Mouse (Mus musculus) neutrophil, adult 5-6 weeks (primary cell): Measurements from ENCODE around the gene Fyn. TPM values are rescaled to one million over a fixed set of nuclear protein-coding genes. Genes with fewer than 3 reads are reported as not detected.

Experiments used
- ATAC-seq: fragments of 151-379, 151-347 bp; 2 replicates; pipeline ENCODE4 v1.8.0; 2017; ENCODE audit warnings: mild to moderate bottlenecking, moderate TSS enrichment; ENCODE audit not compliant: insufficient number of reproducible peaks, poor library complexity, low FRiP score, severe bottlenecking; ENCODE audit errors: extremely low read depth
- total RNA-seq: library from RNA; stranded (forward); fragments of 200-1000 nt; gene quantifications from 2 replicates; pipeline ENCODE4 v1.2.3, GENCODE M21; 2017

The Fyn gene
- total RNA-seq, 1 experiment from 2014 or later: 56.6 TPM

DNA sequence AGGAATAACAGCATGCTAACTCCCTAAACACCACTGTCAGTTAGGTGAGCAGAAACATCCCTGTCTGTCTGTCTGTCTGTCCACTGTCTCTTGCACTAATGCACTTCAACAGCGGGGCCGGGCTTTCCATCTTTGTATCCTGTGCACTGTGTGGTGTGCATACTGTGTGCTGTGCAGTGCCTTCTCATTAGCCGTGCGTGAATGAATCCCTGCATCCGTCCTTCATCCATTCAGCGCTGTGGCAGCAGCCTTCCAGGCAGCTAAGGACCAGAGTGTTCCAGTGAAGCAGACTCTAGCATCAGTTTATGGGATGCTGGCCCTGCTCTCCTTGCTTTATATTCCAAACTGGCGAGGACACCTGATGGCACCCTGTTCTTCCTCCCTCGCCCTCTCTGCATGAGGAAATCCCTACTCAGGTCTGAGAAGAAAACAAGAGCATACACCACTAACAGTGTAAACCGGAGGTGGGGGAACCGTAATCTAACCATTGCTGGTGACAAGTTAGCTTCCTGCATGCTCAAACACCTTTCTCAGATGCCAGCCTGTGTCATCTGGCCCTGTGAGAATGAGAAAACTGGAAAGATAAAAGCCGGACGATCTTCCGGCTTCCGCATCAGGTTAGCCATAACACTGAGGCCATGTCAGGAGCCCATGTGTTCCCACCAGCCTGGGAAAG lies 119.2 kb downstream of the Fyn start:
- no peak for ATAC-seq

DNA sequence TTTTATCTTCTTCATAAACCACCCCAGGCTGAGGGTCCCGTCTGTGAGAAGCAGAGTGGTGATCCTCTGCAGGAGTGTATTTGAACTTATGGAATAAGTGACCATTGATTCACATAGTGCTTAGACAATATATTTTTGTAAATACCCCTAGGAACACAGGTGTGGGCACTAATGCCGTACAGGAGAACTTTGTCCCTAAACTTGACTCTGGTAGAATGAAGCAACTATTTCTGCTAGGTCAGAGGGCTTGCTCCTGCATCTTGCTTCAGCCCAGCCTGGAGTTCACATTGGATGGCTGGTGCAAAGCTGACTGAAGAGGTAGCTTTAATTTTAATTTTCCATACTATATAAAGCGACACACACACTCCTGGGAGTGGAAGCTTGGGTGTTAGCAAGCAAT lies 119.9 kb downstream of the Fyn start:
- no peak for ATAC-seq

DNA sequence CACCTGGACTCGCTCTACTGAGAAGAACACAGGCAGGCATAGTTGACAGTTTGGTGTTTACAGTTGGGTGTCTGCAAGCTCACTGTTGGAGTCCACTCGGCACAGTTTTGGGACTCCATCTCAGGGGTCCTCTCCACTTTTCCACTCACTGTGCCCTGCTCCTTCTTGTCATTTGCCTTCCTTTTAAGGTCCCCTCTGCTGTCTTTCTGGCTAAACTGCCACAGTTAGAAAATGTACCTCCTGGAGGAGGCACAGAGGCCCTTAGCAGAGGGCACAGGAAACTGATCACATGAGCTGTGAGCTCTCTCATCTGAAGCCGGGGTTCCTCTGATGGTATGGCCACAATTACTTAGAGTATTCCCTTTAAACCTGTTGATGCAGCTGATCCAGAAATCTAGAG lies 120.3 kb downstream of the Fyn start:
- no peak for ATAC-seq

DNA sequence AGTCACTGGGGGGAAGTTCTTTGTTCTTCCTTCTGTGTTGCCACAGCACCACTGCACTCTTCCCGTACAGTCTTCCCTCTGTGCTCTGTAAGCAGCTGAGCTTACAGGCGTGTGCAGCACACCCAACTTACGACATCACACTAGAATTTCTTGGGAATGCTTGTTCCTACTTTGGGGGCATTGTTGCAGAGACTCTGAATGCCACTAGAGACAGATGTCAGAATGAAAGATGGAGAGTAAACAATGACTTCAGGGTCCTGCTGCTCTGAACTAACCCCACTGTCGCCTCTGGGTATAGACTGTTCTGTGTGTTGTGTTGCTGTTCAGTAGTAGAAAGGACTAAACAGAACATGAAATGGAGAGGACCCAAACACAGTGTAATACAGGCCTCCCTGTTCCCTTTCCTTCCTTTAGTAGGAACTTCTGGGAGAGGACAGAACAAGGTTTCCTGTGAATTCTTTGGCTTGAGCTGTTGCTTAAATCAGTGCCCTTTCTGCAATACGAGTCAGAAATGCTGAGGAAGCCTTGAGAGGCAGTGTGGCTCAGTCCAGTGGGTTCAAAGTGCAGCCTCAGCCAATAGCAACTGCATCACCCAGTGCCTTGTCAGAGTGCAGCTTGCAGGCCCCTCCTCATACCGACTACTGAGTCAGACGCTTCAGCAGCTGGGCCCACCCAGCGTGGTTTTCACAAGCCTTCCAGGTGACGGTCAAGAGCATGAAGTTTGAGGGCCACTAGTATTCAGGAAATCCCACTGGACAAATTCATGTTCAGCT lies 121.9 kb downstream of the Fyn start:
- ATAC-seq: no peak

DNA sequence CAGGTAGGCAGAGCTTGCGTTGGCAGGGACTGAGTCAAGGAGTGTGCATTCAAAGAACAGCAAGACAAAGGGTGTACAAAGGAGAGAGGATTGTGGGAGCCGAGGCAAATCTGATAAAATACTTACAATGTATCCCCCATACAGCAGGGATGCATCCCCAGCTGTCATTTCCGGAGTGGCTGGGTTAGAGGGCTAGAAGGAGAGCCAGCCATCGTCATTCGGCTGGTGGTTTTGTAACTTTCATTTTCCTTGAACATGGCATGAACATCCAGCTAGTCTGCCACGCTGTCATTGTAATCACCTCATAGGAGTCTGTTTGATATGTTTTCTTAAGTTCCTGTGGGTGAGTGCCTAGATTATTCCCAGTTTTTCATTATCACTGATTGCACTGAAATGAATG lies 123.5 kb downstream of the Fyn start:
- no peak for ATAC-seq

DNA sequence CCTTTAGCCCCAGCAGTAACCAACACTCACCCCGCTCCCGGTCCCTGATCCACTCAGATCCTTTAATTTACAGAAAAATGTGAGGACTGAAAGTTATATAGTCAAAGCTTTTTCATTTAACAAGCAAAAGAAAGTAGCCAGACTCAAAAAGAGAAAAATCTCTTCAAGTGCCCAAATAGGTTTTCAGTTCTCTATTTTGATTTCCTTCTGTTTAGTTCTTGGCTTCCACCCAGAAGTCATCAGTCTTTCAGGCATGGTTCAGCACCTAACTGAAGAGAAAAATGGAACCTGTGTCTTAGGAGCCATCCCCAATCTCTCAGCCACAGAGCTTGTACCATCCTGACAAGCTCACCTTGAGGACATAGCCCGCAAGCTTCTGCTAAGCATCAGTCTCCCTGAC lies 124.4 kb downstream of the Fyn start:
- ATAC-seq: peak; percentile 18; the same call in 1 of the 2 replicates

DNA sequence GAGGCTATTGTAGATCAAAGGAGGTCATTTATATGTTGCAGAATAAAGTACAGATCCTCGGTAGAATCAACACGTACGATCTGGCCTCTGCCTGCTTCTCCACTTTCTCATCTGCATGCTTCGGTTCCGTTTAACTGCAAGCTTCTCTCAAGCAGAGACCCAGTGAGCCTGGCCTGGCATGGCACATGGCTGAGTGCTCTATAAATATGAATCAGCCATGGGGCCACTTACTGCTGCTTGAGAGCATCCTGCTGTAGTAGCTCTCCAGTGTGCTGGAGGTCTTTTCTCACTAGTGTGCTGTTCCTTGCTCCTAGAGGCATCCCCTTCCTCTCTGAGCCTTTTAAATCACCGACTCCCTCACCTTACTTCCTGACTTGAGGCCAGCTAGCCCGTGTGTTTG lies 130.0 kb downstream of the Fyn start:
- ATAC-seq: no peak

DNA sequence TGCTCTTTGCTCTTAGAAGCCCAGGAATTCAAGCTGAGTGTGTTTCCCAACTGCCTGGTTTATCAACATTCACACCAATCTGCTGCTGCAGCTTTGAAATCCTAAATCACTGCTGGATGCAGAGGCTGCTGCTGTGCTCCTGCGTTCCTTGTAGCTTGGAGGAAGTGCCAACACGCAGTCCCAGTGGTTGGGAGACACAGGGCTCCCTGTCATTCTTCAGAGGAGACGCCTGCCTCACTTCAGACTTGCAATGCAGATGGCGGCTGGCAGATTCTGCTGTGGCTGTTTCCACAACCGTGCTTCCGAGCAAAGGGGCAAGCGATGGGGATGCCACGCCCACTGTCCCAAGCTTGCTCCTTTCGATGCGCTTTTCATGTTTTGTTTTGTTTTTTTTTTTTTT lies 132.9 kb downstream of the Fyn start:
- no peak for ATAC-seq

DNA sequence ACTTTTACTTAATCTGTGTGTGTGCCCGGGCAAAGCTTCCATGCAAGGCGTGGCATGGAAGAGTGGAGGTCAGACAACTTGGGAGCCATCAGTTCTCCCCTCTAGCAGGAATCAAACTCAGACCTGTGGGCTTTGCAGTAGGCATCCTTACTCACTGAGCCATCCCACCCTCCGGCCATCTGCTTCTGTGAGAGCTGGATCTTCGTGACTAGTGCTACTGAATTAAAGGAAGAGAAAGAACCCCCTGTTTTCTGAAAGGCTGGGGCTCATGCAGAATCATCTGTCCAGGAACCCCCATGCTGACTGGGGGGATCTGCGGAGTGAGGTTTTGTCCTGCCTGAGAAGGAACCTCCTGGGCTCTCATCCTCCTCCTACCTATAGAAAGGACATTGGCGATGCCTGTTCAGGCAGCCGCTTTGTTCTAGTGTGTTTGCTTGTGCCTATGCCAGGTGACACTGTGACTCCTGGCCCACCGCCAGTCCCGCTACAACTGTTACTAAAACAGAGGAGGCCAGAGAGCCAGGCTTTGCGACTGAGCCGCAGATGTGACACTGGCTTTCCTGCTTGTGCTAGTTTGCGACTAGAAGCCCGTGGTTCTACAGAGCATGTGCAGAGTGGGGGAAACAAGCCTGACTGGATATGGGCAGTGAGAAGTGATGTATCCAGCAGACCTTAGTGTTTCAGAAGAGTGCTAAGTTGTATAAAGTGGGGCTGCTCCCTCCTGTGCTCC lies 133.5 kb downstream of the Fyn start:
- ATAC-seq: no peak

DNA sequence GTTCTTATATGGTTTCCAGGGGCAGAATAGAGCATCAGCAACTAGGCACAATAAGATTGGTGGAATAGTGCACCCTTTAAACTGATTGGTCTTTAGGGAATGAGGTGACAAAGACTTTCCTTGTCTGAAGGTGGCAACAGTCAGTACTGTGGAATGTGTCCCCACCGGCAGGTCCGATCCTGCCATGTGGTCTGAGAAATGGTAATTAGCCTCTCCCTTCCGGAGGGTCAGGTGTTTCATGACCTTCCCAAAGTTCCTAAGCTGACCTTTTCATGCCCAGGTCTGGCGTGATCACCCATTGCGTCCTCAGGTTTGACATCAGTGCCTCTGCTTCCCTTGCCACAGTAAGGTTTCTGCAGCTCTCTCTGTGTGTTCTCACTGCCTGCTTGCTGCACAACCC lies 134.7 kb downstream of the Fyn start:
- ATAC-seq: no peak

DNA sequence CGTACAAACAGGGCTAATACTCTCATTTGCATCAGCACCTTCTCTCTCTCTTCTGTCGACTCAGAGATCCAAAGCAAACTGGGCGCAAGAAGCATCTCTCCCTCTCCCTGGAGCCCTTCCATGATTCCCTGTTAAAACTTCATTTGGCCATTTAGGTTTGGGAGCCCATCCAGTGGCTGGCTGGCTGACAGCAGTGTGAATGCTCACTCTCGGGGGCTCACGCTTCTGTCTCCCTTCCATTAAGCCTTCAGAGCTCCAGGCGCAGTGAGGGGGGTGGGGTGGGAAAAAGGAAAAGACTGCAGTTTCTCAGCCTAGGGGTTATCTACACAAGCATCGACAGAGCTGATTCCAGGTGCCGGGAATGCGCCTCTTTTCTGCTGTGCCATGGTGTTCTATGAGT lies 136.4 kb downstream of the Fyn start:
- no peak for ATAC-seq

DNA sequence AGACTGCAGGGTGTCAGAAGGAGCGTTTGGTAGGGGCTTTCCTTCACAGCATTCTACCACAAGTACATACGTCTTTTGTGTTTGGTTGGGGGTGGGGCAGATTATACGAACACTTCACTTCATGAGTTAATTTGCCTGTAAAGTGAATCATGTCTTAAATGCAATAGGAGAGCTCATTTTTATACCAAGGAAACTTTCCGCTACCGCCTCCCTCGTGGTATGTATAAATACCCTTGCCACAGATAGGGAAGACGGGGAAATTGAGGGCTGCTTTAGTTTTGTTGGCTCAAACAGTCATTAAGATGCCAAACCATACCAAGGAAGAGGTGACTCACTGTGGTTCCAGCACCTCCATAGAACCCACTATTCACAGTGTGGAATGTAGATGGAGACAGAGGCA lies 137.0 kb downstream of the Fyn start:
- no peak for ATAC-seq

DNA sequence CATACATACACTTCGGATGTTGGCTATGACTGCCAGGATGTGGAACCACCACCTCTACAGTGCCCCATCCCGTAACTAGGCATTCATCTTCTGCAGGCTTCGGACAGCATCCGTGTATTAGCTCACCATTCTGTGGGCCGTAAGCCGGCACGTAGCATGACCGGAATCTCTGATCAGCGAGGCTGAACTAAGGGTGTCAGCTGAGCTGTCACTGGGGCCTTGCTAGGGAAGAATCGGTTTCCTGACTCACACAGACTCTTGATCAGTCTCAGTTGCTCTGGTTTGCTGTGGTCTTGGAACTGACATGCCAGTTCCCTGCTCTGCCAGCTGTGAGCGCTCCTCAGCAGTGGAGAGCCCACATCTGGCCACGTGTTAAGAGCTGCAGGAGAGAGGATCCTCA lies 137.7 kb downstream of the Fyn start:
- ATAC-seq: no peak

DNA sequence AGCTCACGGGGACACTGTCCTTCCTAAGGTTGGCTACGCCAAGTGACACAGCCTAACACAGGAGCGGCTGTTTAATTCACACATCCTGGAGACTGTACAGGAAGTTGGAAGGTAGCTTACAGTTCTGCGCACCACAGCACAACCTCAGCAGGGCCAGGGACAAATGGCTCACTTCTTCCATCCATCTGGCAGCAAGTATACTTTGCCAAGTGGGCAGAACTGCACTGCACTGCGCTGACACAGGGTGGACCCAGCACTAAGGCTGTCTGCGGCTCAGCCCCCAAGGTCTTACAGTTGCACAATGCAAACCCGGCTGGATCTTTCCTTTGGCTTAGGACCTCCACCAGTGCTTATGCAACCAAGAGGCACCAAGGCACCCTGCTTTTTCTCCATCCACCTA lies 138.2 kb downstream of the Fyn start:
- no peak for ATAC-seq

DNA sequence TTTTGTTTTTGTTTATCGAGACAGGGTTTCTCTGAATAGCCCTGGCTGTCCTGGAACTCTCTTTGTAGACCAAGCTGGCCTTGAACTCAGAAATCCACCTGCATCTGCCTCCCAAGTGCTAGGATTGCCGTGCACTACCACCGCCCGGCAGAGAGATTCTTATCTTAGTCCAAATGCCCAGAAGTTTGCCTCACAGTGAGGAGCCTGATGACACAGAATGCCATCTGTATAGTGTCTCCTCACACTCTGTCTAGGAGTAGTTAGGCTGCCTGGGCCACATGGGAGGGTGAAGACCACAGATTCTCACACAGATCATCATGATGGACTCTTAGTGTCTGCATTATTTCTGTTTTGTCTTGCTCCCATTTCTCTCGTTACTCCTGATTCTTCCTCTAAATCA lies 140.1 kb downstream of the Fyn start:
- no peak for ATAC-seq

DNA sequence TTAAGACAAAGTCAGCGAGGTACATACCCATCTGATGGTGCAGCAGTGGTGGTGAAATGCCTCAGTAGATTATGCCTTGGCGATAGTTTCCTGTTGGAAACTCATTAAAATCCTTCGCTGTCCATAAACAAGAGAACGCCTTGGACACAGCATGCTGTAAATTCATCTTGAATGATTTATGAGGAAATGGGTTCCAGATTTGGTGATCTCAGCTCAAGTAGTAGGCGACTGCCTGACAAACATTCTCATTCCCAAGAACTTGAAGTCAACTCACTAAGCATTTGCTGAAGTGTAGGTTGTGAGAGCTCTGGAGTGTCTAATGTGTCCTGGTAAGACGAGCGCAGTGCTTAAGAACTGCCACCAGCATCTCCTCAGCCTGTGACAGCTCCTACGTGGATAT lies 141.3 kb downstream of the Fyn start:
- ATAC-seq: no peak

DNA sequence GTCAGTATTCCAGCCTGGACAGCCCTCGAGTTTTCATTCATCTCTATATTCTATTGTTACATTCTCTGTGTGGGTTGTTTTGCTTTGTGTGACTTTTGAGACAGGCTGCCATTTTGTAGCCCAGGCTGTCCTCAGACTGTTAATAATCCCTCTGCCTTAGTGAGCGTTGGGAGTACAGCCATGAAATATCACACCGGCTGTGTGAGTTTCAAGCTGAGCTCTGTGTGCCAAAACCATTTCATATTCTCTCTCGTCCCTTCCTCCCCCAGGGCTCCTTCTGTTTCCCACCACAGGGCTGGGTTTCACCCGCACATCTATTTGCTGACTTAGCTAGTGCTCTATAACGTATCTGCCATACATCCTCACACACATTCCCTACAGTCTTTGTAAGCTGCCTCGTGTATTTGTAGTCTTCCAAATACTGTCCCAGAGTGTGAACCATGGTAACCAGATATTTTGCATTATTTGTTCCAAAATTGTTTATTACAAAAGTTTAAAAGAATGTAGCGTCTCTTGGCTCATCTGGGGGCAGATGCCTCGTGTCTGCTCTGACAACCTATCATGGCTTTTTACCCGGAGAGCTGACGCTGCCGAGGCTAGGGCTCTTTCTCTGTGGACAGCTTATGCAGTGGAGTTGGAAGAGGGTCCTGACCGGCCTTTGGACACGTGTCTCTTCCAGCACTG lies 144.1 kb downstream of the Fyn start:
- no peak for ATAC-seq

DNA sequence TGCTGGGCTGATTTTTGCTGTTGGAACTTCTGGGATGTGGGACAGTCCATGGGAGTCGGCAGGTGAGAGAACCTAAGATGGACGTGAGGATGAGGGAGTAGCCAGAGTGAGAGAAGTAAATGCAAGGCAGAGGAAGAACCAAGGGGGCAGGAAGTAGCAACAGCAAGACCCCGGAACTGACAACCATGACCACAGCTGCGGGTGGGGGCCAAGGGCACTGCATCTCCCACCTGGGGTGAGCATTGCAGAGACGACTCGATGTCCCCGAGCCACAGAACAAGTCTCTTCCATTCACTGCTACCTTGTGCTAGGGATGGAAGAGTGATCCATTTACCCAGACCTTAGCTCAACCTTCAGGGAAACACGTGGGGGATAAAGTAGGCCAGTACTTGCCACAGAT lies 146.3 kb downstream of the Fyn start:
- ATAC-seq: no peak

DNA sequence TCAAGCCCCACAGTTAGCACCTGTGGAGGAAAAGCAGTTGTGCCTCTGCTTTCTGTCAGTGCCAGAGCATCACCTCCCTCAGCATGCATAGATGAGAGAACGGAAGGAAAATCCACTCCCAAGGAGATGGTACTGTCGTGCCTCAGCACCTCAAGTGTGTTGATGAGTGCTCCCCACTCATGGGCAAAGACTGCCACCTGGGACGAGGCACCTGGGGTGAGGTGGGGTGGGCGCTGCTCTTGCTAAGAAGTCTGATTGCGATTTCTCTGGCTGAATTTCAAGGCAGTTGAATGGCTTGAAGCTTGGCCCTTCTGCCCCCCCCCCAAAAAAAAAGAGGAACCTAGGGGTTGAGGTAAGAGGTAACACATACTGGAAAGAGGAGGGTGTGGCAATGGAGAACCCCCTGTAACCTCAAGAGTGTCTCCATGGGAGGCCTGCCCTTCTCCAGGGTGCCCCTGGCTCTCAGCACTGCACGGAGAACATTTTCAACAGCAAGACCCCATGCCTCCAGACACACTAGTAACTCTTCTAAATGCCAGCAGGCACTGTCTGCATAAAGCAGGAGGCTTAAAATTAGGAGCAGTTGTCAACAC lies 148.0 kb downstream of the Fyn start:
- no peak for ATAC-seq
